Mouse (Mus musculus): ENCODE data around the gene Grik5. TPM values are rescaled to one million over a fixed set of nuclear protein-coding genes. Genes with fewer than 3 reads are reported as not detected.
"Not testable (repeated sequence)": the region's sequence is repeated elsewhere in the genome, so short reads cannot be mapped to it uniquely, and the experiment has no call there.

The Grik5 gene
- polyA plus RNA-seq, 1 experiment, result not detected

GRCm38 (mm10) chr7:25056951-25057350 lies 15.2 kb downstream of the Grik5 start:
- H3K4me1 ChIP-seq (ENCODE audit: control insufficient read depth, insufficient read depth, low read length), result peaks cover 4% of the 10 kb centered on the region
- no peak for TF ChIP-seq CTCF (IDR thresholded peaks at IDR 0.05; ENCODE audit: insufficient read depth, low read depth, low read length)
- no peak for TF ChIP-seq POLR2A (IDR thresholded peaks at IDR 0.05; ENCODE audit: insufficient read depth, low read depth, low read length)
- H3K4me3 ChIP-seq (ENCODE audit: insufficient read depth, low read depth, low read length), result no peak overlapping the region
- WGBS, result 63% methylated on average over 4 of the region's 4 CpGs
- no peak overlapping the region for H3K27ac ChIP-seq (ENCODE audit: insufficient read depth, low read depth, low read length)

GRCm38 (mm10) chr7:25052587-25052986 lies 19.6 kb downstream of the Grik5 start:
- Histone ChIP-seq H3K4me3 (ENCODE audit: insufficient read depth, low read depth, low read length) (no peak overlapping the region), H3K27ac (ENCODE audit: insufficient read depth, low read depth, low read length) (no peak overlapping the region), H3K4me1 (ENCODE audit: control insufficient read depth, insufficient read depth, low read length) (peaks cover 28% of the 10 kb centered on the region)
- TF ChIP-seq CTCF (IDR thresholded peaks at IDR 0.05; ENCODE audit: insufficient read depth, low read depth, low read length) (no peak), POLR2A (IDR thresholded peaks at IDR 0.05; ENCODE audit: insufficient read depth, low read depth, low read length) (no peak)
- WGBS, result 90% methylated on average over 3 of the region's 3 CpGs

DNA sequence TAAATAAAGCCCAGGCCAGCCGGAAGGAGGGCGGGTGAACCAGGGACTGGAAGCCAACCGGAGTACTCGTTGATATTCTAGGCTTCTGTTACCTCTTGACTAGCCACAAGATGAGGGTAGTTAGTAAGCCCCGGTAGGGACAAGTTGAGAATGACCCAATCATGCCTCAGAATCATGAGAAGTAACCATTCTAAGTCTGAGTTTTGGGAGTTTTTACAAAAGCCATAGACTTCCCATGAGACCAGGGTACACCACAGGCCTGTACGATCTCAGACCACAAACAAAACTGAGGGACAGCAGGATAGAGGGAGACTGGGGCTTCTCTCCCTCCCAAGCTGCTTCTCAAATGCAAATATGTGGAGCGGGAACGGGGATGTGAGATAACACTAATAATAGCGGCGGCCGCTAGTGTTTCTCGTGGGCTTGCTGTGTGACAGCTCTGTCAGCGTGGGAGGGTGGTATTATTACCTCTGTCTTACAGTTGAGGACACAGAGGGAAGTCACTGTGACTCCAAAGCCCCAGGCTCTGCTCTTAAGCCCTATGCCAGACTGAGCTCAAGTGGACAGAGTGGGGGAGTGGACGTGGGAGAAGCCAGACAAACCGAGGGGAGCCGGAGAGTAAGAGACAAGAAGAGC lies 22.7 kb downstream of the Grik5 start:
- WGBS, result 39% methylated on average over 16 of the region's 16 CpGs

GRCm38 (mm10) chr7:25047363-25047762 lies 24.8 kb downstream of the Grik5 start:
- no peak for TF ChIP-seq POLR2A (IDR thresholded peaks at IDR 0.05; ENCODE audit: insufficient read depth, low read depth, low read length)
- TF ChIP-seq CTCF (IDR thresholded peaks at IDR 0.05; ENCODE audit: insufficient read depth, low read depth, low read length), result no peak
- H3K4me3 ChIP-seq (ENCODE audit: insufficient read depth, low read depth, low read length), result no peak overlapping the region
- 40% methylated on average over 8 of the region's 8 CpGs for WGBS
- peaks cover 40% of the 10 kb centered on the region for H3K4me1 ChIP-seq (ENCODE audit: control insufficient read depth, insufficient read depth, low read length)
- no peak overlapping the region for H3K27ac ChIP-seq (ENCODE audit: insufficient read depth, low read depth, low read length)

More for the DNA sequence above, 22.7 kb downstream of the Grik5 start:
- Histone ChIP-seq H3K4me3 (ENCODE audit: insufficient read depth, low read depth, low read length) (no peak overlapping the region), H3K27ac (ENCODE audit: insufficient read depth, low read depth, low read length) (peak overlapping the region; percentile 82), H3K4me1 (ENCODE audit: control insufficient read depth, insufficient read depth, low read length) (peaks cover 39% of the 10 kb centered on the region)
- TF ChIP-seq CTCF (IDR thresholded peaks at IDR 0.05; ENCODE audit: insufficient read depth, low read depth, low read length) (no peak), POLR2A (IDR thresholded peaks at IDR 0.05; ENCODE audit: insufficient read depth, low read depth, low read length) (no peak)

- WGBS, result 93% methylated on average over 7 of the region's 7 CpGs
- peaks cover 31% of the 10 kb centered on the region for H3K4me1 ChIP-seq (ENCODE audit: control insufficient read depth, insufficient read depth, low read length)
- 0 out of 2 replicates have a peak overlapping the region, but pooled peaks have one; percentile 16 for H3K27ac ChIP-seq (ENCODE audit: insufficient read depth, low read depth, low read length)
- not testable (repeated sequence) for H3K4me3 ChIP-seq (ENCODE audit: insufficient read depth, low read depth, low read length)
These were observed 27.5 kb downstream of the Grik5 start for GRCm38 (mm10) chr7:25044599-25044998.

GRCm38 (mm10) chr7:25041921-25042320 lies 30.2 kb downstream of the Grik5 start:
- no peak overlapping the region for H3K27ac ChIP-seq (ENCODE audit: insufficient read depth, low read depth, low read length)
- no peak for TF ChIP-seq CTCF (IDR thresholded peaks at IDR 0.05; ENCODE audit: insufficient read depth, low read depth, low read length)
- no peak for TF ChIP-seq POLR2A (IDR thresholded peaks at IDR 0.05; ENCODE audit: insufficient read depth, low read depth, low read length)
- H3K4me1 ChIP-seq (ENCODE audit: control insufficient read depth, insufficient read depth, low read length), result peaks cover 17% of the 10 kb centered on the region
- no peak overlapping the region for H3K4me3 ChIP-seq (ENCODE audit: insufficient read depth, low read depth, low read length)
- WGBS, result 80% methylated on average over 12 of the region's 12 CpGs

DNA sequence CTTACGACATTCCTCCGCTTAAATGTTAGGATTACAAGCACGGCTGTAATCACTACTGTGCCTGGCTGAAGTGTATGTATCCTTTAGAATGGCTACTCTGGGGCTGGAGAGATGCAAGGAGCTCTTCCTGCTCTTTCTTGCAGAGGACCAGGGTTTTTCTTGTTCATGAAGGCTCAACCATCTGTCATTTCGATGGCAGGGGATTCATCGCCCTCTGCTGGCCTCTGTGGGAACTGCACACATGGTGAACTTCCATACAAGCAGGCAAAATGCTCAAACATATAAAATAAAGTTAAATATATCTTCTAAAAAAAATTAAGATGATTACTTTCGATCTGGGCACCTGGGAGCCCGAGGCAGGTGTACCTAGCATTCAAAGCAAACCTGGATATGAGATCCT lies 36.2 kb downstream of the Grik5 start:
- H3K27ac ChIP-seq (ENCODE audit: insufficient read depth, low read depth, low read length), result no peak overlapping the region
- no peak overlapping the region for H3K4me3 ChIP-seq (ENCODE audit: insufficient read depth, low read depth, low read length)
- 43% methylated on average over 7 of the region's 7 CpGs for WGBS
- TF ChIP-seq CTCF (IDR thresholded peaks at IDR 0.05; ENCODE audit: insufficient read depth, low read depth, low read length) (peak; percentile 64; the same call in 1 of the 2 replicates), POLR2A (IDR thresholded peaks at IDR 0.05; ENCODE audit: insufficient read depth, low read depth, low read length) (no peak)
- H3K4me1 ChIP-seq (ENCODE audit: control insufficient read depth, insufficient read depth, low read length), result peaks cover 2% of the 10 kb centered on the region; the same call in 1 of the 2 replicates

DNA sequence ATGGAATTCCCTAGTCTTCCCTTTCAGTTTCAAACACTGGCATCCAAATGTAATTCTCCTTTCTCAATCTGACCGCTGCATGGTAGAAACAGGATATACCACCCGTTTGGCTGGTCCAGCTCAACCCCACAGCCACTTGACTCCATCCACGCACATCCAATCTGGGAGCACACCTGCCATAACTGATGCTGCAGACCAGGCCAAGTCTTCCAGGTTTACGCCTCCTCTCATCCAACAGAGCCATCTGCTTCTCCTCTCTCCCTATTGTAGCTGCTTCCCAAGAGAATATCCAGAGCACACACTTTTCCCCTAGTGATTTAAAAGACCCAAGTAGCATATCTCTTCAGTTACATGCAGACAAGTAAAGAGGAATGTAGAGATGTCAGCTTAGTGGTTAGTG lies 37.4 kb downstream of the Grik5 start:
- no peak overlapping the region for H3K4me3 ChIP-seq (ENCODE audit: insufficient read depth, low read depth, low read length)
- 78% methylated on average over 4 of the region's 4 CpGs for WGBS
- no peak overlapping the region for H3K27ac ChIP-seq (ENCODE audit: insufficient read depth, low read depth, low read length)
- TF ChIP-seq CTCF (IDR thresholded peaks at IDR 0.05; ENCODE audit: insufficient read depth, low read depth, low read length) (no peak), POLR2A (IDR thresholded peaks at IDR 0.05; ENCODE audit: insufficient read depth, low read depth, low read length) (no peak)
- H3K4me1 ChIP-seq (ENCODE audit: control insufficient read depth, insufficient read depth, low read length), result peaks cover 4% of the 10 kb centered on the region

DNA sequence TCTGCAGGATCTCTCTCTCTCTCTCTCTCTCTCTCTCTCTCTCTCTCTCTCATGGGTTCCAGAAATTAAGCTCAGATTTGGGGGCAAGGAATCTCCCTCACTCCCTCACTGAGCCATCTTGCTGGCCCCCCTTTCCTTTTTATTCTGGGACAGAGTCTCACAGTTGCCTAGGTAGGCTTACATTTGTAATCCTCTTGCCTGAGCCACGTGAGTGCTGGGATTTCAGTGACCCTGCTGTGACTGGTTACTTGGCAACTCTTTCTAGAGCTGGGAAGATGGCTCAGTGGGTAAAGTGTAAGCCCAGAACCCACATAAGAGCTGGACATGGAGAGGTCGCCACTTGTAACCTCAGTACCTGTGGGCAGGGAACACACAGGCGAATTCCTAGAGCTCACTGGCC lies 40.6 kb downstream of the Grik5 start:
- WGBS, result 56% methylated on average over 3 of the region's 3 CpGs
- Histone ChIP-seq H3K27ac (ENCODE audit: insufficient read depth, low read depth, low read length) (no peak overlapping the region), H3K4me1 (ENCODE audit: control insufficient read depth, insufficient read depth, low read length) (peaks cover 5% of the 10 kb centered on the region), H3K4me3 (ENCODE audit: insufficient read depth, low read depth, low read length) (no peak overlapping the region)
- TF ChIP-seq CTCF (IDR thresholded peaks at IDR 0.05; ENCODE audit: insufficient read depth, low read depth, low read length) (no peak), POLR2A (IDR thresholded peaks at IDR 0.05; ENCODE audit: insufficient read depth, low read depth, low read length) (no peak)

Data from olfactory bulb, adult 2 months (tissue).